Comparison of ENCODE assay signal across 16 mouse cellular contexts in the genomic region with DNA sequence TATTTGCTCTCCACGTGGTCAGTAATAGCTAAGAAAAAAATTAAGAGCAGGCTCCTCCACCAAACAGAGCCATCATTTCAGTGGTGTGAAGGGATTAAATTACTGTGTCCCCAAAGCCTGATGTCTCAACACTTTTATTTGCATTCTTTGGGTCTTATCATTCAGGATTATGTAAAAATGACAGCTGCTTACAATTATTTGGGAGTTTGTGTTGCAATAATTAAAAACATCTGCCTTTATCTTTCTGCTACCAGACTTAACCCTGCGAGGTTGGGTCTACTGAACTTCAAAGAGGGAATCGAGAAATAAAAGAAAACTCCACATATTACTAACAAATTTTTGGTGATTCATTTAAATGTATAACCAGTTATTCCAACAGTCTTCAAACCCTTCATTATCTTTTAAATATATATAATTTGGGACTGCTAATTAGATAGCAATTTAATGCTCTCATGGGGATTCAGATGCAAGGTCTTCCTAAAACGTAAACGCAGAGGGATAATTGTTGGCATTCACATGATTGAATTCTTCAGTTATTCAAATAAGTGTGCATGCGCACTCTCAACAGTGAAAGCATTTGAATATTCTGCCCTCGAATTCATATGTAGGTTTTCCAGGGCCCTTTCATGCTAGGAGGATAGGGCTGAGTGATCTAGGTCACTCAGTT.
"Had no signal": no experiment of that assay in that cellular context is flagged by ENCODE, and none has a peak within 500 bp of the region (broad histone marks: within the 10 kb centered on the region; RNA-seq: fewer than 3 reads in every experiment).

No protein-coding gene starts in this region.

- H3K9me3 ChIP-seq: limb, embryonic 12.5 days; liver, embryonic 15.5 days; midbrain, embryonic 10.5 days; neural tube, embryonic 12.5 days had no signal

- H3K4me2 ChIP-seq: limb, embryonic 12.5 days; liver, embryonic 11.5 days; liver, embryonic 15.5 days; neural tube, embryonic 12.5 days had no signal

- H3K27me3 ChIP-seq: liver, embryonic 15.5 days; neural tube, embryonic 12.5 days had no signal

- H3K36me3 ChIP-seq: limb, embryonic 12.5 days; liver, embryonic 15.5 days; midbrain, embryonic 10.5 days; neural tube, embryonic 12.5 days had no signal

- H3K4me3 ChIP-seq: limb, embryonic 12.5 days; liver, embryonic 15.5 days; midbrain, embryonic 10.5 days; neural tube, embryonic 12.5 days had no signal

- H3K27ac ChIP-seq: kidney, postnatal 0 days; limb, embryonic 12.5 days; liver, embryonic 15.5 days; midbrain, embryonic 10.5 days; neural tube, embryonic 12.5 days had no signal

- DNase-seq: kidney, postnatal 36 days; layer of hippocampus, adult 9-11 months; layer of hippocampus, postnatal 36 days; lung, adult 2 months; lung, postnatal 4 days; midbrain, embryonic 14.5 days; spleen, adult 18-20 months; thymus, adult 2 months; thymus, postnatal 25 days had no signal

- H3K9ac ChIP-seq: limb, embryonic 12.5 days; liver, embryonic 15.5 days; neural tube, embryonic 12.5 days had no signal

- ATAC-seq: lung, postnatal 0 days had no signal

- H3K4me1 ChIP-seq: liver, embryonic 15.5 days; neural tube, embryonic 12.5 days had no signal
